Mouse (Mus musculus): ENCODE measurements at regions not wholly inside any gene's neighbourhood (a gene's known extent, or its start where the extent isn't known, plus 50 kb on each side); places are given as distances from the start of the nearest gene placed in this dataset.

DNA sequence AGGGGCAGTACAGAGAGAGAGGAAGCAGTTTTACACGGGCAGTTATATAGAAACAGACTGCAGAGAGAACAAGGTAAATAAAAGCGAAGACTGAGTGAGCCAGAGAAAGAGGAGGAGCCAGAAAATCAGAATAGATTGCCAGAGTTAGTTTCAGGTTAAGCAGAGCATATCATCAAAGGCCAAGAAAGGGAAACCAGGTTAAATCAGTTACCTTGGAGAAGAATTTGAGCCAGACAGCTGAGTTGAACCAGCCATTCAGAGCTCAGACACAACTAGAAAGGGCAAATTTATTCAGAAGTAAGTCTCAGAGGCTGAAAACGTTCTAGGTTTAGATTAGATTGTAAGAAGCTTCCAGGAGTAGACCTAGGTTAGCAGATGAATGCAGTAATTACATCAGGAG is 858.6 kb downstream of the Adgrl3 start:
- no peak for DNase-seq (ENCODE audit: low read depth, low spot score)

DNA sequence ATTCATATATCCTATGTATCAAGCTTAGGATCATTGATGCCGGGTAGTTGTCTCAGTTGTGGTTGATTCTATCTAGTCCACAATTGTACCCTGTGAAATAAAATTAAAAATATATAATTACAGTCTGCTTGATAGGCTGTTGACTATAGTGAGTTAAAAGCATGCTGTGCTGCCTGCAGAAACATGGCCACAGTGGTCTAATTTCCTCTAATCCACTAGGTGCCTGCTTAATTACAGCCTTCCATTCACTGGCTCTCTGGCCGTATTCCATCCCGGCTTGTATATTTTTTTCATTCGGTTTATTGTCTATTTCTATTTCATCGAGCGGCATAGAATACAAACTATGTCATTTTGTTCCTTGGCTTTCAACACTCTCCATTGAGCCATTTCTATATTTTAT is 873.4 kb downstream of the Adgrl3 start:
- no peak for DNase-seq (ENCODE audit: low read depth, low spot score)

DNA sequence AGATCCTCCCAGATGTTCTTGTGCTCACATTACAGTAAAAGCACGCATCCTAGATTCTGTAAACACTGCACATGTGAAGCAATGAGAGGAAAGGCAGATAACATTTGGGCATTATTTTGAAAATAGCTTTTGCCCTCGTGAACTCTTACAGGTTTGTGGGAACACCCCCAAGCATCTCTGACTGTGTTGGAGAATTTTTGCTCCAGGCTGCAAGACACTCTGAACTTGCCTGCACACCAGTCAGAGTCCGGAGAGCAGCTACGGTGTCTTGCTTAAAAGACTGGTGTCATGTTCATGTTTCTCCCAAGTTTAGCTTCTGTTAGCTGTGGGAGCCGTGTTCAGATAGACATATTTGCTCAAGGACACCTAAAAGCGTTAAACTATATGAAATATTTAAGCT is 889.4 kb downstream of the Adgrl3 start:
- no peak for DNase-seq (ENCODE audit: low read depth, low spot score)

DNA sequence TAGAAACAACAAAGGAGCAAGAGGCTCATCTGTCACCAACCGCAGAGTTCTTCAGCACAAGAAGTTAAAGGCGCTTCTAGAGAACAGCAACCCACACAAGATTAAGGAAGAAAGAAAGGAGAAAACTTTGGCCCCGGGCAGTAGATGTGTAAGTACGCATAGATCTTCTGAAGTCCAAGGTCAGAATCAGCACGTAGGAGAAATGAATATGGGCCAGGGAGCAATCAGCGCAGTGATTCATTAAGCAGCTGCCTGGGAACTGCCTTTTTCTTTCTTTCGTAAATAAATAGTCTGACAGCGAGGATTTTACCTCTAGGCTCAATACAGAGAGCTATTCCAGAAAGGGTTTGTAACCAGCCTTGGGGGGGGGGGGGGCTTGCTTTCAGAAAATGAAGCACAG is 890.0 kb downstream of the Adgrl3 start:
- DNase-seq (ENCODE audit: low read depth, low spot score) = no peak

DNA sequence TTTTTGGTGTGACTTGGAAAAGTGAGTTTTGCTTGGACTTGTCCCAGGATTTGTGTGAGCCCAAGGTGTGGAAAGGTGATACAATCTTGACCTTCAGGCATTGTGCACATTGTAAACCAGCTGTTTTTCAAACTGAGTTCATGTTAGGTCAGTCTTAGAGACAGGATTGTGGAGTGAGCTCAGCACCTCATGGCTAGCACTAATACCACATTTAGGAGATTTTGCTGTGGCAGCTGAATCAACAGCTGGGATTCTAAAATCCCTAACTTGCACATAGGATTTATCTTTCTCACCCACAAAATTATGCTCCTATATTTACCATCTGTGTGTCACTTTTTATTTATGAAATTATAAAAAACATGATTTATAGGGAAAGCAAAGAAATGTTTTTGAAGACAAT is 896.7 kb downstream of the Adgrl3 start:
- DNase-seq (ENCODE audit: low read depth, low spot score) = no peak

DNA sequence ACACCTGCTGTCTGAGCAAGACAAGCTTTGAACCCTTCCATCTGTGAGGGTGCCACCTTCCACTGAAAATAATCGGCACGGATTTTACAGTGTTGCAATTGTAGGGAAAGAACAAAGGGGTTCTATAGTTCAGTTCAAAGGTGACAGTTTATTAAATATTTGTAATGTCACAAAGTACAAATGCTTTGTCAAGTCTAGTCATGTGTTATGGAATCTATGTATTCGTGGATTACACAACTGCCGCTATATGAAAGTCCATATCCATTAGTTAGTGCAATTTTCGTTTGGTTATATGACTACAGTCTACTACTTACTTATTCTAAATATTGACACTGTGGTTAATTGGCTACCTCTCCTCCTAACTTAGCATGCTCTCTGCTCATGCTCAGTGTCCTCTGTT is 920.9 kb downstream of the Adgrl3 start:
- no peak for DNase-seq (ENCODE audit: low read depth, low spot score)

DNA sequence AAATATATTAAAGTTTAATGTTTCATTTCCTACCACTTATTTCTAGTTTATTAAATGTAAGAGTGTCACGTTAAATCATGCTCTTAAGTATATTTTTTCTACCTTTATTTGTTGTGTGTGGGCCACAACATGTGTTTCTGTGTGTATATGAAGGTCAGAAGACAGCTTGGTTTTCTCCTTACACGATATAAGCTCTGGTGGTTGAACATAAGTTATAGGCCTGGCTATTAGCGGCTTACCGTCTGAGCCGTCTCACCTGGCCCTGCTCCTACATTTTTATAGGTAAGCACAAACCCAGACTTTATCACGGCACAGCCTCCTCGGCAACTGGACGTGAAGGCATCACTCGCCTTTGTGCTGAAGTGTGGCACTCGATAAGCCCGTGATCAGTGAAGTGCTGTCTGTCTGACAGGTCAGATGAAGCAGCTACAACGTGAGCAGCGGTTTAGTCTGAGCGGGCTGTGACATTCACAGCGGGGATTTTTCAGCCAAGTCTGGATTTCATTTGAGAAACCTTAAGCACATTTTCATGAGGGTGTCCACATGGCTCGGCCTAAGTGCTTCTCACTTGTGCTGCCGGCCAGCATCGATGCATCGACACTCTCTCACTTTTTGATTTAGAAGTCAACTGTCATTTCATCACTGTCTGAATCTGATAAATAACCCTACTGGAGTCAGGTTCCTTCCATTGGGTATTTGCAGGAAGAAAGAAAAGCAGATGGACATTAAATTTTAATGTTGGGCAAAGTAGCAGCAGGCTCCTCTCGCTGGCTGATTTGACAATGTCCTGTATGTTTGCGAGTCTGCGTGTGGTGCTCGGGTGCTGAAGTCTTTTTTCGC is 950.0 kb downstream of the Adgrl3 start:
- no peak for DNase-seq (ENCODE audit: low read depth, low spot score)

DNA sequence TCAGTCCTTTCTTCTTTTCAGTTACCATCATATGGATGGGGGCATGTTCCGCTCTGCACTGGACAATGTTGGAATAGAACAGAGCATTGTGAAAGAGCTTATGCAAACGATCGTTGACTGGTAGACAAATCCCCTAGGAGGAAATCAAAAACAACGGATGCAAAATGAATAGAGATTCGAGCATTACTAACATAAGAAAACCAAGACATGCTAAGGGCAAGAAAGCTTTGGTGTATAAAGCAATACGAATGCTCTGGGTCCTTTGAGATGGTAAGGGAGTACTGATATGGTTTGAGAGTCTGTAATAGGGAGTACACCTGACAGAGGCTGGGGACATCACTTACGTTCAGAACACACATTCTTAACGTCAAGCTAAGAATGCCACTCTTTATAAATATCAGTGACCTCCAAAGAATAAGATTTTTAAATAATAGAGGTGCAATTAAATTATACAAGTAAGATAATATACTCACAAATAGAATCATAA is 950.6 kb downstream of the Adgrl3 start:
- DNase-seq (ENCODE audit: low read depth, low spot score) = no peak

DNA sequence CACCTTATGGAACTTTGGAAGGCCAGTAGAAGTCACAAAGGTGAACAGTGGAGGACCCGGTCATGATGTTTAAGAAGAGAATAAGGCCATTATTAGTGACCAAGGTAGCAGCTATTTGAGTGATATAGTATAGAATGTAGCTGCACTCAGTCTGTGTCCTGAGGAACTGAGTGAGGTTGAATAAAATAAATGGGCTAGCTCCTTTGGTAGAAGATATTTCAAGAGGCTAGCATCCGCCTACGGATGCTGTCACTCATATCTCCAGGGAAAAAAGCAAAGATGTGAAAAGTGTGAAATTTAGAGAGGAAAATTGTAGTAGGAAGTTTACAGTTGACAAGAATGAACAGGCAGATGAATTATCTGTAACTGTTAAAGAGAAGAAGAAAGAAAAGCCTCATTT is 956.6 kb downstream of the Adgrl3 start:
- no peak for DNase-seq (ENCODE audit: low read depth, low spot score)

DNA sequence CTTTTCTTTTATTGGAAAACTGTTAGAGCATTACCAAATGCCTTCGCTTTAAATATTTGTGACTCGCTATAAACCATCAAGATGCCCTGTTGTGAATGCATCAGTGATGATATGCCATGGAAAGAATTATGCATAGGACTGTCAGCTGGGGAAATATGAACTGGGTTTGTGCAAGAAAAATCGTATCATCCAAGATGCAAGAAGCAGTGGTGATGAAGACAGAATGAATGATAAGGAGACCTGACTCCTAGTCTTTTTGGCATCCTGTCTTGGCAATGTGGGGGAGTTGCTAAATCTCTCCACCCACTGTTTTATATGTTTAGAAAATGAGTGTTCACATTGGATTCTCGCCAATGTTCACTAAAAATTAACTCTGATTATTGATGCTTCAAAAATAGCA is 963.4 kb downstream of the Adgrl3 start:
- DNase-seq (ENCODE audit: low read depth, low spot score) = no peak

DNA sequence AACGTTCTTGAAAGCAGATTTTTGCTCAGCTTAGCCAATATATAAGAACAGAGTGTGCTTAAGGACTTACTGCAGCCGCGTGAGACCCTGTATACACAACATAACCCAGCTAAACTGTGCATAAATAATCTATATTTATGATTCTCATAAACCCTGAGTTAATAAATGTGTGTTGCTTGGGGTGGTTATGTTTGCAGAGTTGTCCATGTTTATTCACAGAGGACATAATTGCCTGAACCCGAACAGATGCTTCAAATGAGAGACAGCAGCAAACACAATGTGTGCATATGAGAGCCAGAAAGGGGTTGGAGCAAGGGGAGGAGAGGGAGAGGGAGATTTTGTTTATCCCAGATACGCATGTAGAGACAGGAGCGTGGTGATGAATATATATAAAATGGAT is 968.1 kb downstream of the Adgrl3 start:
- DNase-seq (ENCODE audit: low read depth, low spot score) = no peak

DNA sequence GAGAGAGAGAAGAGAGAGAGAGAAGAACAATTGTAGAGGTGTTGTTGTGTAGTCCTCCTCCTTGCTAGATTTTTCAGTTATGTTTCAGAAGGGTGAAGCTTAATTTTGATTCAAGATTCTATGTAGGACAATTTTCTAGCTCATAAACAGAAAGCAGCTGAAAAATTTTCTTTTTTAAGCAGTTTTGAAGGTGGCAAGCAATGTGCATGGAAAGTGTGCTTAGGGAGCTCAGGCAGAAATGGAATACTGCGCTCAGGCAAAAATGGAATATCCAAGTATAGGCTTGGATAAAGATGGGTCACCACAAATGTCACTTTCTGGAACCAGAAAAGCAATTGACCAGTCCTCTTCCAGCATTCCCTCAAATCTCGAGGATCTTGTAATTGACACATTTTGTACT is 988.0 kb downstream of the Adgrl3 start:
- no peak for DNase-seq (ENCODE audit: low read depth, low spot score)

DNA sequence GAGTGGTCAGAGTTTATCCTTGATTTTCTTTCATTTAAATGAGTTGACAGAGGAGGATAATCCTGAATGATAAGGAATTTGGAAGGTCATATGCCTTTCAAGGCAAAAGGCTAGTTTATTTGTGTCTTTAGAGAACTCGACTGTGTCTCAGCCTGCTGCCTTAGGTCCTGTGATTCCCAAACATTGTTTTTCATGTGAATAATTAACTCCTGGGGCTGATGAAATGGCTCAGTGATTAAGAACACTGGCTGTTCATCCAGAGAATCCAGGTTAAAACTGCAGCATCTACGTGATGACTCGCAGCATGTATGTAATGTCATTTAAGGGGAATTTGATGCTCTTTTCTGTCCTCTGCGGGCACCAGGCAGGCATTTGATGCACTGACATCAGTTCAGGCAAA is 1004.2 kb downstream of the Adgrl3 start:
- DNase-seq (ENCODE audit: low read depth, low spot score) = no peak

DNA sequence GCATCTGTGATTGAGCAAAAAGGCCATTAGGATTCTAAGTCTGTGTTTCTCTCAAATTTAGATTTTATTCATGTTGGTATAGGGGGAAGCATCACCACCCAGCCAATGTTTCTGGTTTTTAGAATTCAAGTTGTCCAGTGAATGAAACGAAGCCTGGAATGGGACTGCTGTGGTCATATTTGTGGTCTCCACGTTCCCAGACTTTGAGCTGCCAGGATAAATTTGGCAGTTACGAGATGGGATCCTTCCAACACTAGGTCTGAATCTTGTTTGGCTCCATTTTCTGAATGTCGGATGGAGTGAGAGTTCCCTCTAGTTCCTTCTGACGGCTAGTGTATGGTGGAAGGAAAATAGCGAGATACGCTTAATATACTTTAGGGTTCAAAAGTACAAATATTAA is 1014.8 kb downstream of the Adgrl3 start:
- DNase-seq (ENCODE audit: low read depth, low spot score) = no peak

DNA sequence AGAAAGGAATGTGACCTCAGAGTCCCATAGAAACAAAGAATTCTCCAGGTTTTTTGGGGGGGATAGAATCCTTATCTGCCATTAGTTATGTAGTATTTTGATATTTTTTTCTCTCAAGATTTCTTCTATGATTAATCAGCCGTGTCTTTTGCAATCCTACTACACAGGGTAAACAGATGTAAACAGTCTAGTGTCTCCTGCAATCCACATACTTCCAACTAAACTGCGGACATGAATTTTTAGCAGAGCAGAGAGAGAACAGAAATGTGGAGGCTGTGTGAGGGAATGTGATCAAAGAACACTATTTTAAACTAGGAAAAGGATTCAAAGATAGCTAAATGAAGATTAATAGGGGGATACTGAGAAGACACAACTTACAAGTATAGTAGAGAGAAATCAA is 1026.2 kb downstream of the Adgrl3 start:
- no peak for DNase-seq (ENCODE audit: low read depth, low spot score)

DNA sequence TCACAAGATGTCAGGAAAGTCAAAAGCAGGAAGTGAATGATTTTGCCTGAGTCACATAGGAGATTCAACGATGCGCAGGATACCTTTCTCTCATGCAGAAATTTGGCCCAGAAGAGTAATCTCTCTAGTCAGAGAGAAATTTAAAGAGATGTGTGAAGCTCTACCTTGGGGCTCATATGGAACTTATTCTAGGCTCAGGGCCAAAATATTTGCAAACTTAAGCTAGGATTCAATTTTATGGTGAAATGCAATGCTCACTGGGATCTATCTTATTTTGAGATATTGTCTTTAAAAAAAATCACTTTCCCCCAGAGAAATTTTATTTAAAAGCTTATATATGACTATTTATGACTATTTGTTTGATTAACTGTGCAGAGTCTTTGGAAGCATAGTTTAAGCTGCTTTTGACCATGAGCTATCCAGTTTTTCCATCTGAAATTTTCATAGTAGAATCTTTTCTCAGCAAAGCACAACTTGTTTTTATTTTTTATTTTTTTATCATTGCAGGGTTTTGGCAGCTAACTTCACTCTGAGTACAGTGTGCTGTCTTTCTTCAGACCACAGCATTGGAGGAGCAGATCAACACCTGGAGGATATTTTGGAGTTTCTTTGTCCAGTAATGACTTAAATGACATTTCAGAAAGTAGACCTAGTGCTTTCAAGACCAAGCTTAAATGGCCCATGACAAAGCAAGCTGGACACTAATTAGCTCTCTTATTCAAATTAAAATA is 1039.3 kb downstream of the Adgrl3 start:
- DNase-seq (ENCODE audit: low read depth, low spot score) = no peak

DNA sequence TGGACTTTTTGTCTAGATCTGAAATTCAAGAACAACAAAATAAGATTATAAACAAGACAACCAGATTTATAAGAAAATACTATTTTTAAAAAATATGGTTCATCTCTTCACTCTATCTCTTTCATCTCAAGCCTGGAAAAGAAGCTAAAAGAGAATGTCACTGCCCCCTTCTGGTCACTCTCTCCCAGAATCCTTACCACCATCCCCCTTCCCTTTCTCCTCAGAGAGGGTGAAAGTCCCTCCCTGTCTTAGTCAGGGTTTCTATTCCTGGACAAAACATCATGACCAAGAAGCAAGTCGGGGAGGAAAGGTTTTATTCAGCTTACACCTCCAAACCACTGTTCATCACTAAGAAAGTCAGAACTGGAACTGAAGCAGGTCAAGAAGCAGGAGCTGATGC is 1040.7 kb downstream of the Adgrl3 start:
- DNase-seq (ENCODE audit: low read depth, low spot score) = no peak

DNA sequence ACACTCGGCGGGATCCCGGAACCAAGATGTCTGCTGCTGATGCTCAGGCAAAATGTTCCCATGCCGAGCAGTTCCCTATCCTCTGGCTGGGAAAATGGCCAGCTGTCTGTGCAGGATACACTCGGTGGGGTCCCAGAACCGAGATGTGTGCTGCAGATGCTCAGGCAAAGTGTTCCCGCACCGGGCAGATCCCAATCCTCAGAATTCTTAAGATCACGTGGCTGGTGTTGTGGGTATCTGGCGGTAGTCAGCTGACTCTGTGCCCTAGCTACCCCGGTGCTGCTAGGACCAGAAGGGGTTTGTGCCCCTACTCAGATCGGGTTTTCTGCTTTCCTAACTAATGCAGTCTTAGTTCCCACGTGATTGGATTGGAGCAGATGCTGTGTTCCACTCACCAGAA is 1049.3 kb downstream of the Adgrl3 start:
- DNase-seq (ENCODE audit: low read depth, low spot score) = peak; percentile 14

DNA sequence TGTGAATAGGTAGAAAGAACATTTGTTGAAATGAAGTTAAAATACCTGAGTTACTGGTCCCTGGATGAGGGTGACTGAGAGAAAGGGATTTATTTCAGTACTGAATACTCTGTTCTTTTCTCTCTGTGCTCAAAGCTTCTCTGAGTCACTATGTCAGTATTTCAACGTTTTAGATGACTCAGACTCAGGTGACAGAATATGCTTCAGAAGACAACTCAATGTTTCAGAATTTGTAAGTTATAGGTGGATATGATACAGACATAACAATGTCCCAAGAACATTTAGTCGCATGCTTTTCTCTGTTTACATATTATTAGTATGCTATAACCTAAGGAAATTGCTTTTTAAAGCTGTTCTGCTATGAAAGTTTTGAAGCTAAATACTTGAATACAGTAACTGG is 1069.5 kb downstream of the Adgrl3 start:
- no peak for DNase-seq (ENCODE audit: low read depth, low spot score)

DNA sequence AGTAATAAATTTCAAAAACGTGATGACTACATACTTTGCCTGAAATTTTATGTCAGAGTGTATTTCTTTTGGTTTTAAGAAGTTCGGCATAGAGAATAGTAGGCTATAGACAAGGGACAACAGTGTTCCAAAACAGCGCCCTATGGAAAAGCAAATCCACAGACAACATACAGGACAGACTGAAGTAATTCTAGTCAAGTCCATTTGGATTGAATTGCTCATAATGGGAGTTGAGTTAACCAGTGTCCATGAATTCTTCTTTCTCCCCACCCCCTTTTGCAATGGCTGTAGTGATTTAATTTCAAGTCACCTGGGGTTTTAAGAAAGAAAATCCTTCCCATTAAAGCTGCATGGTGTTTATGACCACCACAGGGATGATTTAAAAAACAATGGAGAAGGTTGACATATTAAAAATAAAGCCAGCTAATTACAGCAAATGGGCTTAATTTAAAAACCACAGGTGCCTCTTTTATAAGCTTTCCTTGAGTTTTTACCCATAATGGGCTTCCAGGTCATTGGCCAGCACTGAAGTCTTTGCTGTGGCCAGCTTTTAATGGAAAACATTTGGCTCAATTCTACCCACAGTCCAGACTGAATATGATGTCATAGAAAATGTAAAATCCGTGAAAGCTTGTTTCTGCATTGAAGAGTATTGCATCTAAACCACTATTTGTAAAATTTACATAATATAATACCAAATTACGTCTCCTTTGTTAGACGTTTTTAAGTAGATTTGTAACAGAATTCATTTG is 1083.3 kb downstream of the Adgrl3 start:
- DNase-seq (ENCODE audit: low read depth, low spot score) = no peak

DNA sequence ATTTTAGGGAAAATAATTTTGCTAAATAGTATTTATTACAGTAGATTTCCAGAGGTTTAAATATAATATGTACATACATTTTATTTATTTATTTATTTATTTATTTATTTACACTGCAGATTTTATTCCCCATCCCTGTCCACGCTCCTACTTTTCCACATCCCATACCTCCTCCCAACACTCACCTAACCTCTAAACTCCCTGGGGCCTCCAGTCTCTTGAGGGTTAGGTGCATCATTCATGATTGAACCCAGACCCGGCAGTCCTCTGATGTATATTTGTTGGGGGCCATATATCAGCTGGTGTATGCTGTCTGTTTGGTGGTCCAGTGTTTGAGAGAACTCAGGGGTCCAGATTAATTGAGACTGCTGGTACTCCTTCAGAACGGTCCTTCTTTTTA is 1083.9 kb downstream of the Adgrl3 start:
- DNase-seq (ENCODE audit: low read depth, low spot score) = no peak

DNA sequence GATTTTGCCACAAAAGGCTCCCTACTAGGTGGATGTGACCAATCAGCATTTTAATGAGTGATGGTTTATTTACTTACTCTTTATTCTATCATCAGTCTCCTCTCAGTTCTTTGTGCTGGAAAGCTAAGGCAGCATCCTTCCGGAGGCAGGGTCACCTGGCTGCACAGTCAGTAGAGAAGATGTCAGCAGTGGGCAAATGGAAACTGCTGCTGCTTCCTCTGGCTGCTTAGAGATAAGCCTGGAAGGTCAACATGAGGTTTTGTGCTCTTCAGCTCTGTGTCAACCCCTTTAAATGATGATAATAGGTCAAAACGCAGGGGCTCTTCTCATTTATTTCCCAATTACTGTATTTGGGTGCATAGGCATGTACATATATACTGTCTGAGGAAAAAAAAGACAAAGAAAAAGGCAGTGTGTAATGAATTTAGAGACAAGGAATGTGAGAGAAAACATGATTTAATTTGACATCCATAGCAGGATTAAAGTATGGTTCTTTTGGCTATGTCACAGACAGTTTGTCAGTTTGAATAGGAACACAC is 1106.1 kb downstream of the Adgrl3 start:
- no peak for DNase-seq (ENCODE audit: low read depth, low spot score)

Data from WW6 (cell line).